Mouse (Mus musculus): ENCODE measurements at regions not wholly inside any gene's neighbourhood (a gene's known extent, or its start where the extent isn't known, plus 50 kb on each side); places are given as distances from the start of the nearest gene placed in this dataset.
A peak's percentile ranks its signal among the peaks of the same experiment; 100 is the strongest.

DNA sequence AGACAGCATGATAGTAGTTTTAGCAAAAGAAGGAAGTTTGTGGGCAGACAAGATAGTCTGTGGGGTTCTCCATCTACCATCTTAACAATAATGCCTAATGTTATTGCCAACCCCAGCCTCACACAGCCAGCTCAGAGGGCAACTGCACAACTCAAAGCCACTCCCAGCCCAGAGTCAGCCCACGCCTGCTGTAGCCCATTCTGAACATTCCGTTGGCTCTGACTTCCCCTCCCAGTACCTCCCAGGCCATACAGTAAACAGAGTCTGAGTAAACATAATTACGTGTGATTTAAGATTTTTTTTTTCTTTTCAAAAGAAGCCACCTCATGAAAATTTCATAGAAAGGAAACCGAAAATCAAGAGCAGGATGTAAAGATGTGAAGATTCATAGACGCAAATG lies 222.3 kb upstream of the Jarid2 start:
- no peak for DNase-seq
- intact Hi-C loops (cut with DNase I), result no loop called here

DNA sequence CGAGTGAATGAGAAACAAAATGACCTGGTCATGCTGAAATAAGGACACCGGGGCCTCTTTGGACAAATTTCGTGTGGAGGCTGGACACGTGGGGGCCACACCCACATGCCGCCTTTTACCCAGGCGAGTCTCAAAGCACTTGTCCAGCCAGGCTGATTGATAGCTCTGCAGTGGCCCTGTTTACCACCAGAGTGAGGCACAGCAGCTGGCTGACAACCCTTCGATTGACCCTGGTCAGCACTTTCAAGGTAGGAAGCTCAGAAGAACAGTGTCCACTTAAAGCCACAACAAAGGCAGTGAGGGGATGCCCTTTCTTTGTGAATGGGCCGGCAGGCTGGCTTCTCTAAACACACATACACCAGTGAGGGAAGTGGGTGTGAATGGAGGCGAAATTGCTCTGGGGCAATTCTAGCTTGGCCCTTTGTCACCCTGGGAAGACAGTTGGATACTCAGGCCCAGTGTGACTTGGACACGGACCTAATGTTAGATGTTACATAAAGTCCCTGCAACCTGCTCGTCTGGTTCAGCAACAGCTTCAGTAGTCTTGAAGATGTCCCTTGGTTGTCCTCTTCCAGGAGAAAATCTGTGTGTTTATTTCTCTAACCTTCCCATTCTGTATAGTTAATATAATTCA lies 219.6 kb upstream of the Jarid2 start:
- intact Hi-C loops (cut with DNase I), result no loop called here
- DNase-seq, result no peak

DNA sequence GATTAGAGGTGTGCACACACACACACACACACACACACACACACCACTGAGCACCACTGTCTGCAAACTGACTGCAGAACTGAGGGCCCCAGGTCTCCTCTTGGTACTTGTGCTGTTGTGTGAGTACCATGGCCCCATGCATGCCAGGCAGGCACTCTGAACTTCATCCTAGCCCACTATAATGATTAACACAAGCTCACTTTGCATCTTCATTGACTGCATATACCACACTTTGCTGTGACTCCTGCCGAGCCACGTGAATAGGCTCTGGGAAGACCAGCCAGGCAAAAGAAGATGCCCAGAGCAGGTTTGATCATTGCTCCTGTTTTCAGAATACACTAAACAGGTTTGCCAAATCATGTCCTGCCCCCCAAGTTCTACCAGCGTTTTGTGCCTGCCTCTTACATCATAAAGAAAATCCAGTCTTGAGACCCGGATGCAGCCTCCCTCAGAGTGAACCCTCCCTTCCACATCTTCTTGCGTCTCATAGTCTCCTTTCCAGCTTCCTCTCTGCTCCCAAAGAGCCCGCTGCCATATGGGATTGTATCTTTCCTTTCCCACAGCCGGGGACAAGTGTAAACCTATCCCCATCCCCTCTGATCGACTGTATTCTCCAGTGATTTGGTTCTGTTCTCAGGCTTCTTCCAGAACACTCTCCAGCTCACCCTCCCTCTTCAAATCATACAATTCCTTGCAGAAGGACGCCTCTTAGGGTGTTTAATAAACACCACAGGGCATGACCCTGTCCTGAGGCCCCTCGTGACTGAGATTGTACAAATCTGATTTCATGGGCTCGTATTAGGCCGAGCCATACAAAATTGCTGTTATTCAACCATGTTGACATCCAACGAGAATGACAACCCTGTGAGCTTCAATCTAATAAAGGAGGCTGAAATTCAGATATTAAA lies 215.6 kb upstream of the Jarid2 start:
- DNase-seq, result no peak
- intact Hi-C loops (cut with DNase I), result no loop called here

DNA sequence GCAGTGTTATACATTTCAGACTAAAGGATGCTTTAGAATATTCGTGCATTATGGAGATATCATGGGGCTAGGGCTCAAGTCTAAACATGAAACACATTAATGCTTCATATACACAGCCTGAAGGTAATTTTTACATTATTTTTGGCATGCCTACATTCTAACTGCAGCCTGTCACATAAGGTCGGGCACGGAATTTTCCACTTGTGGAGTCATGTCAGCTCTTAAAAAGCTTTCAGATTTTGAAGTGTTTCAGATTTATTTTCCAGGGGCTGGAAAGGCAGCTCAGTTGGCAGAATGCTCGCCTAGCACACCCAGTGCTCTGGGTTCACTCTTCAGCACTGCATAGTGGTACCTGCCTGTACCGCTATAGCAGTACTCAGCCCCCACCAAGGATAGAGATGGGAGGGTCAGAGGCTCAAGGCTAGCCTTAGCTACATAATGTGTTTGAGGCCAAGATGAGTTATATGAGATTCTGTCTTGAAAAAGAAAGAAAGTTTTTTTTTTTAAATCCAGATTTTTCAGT lies 214.6 kb upstream of the Jarid2 start:
- intact Hi-C loops (cut with DNase I), result no loop called here

DNA sequence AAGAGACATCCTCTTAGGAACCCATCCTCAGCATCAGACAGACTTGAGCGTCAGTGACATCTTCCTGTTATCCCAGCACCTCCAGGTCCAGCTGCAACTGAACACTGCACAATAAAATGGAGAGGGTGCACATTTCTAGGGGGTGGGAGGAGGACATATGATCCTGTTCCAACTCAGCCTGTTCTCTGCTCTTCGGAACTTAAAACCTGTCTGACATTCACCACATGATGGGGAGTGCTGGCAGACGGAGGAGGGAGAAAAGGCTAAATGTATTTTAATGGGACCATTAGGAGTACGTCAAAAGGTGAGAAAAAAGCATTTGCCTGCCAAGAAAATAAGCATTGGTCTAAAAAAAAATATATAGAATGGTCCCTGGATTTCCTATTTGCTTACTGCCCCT lies 212.4 kb upstream of the Jarid2 start:
- intact Hi-C loops (cut with DNase I), result no loop called here
- no peak for DNase-seq

More for the DNA sequence above, 214.6 kb upstream of the Jarid2 start:
- no peak for DNase-seq

DNA sequence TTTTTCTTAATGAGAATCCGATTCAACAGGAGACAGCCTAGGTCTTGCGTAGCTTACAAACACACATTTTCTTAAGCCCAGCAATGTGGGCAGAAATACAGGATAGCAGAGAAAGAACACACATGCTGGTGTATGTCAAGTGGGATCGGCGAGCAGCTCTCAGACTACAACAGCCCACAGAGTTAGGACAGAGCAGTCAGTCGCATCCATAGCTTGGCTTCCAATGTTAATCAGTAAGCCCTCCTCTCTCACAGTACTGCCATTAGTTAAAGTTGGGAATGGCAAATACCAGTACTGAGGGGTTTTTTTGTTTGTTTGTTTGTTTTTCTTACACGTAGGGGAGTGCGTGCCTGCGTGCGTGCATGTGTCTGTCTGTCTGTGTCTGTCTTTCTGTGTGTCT lies 212.0 kb upstream of the Jarid2 start:
- DNase-seq, result no peak

DNA sequence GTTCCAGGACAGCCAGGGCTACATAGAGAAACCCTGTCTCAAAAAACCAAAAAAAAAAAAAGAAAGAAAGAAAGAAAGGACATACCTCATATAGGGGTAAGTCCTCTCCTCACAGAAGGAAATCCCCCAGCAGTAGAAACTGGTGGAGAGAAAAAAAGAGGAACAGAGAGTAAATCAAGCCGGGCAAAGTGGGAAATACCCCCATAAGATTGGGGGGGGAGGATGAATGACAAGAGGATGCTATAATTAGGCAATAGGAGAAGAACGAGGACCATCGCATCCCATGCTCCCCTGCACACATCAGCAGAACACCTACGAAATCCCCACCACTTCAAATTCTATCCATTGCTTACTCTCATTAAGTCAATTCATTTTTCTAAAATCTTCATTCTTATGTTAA lies 211.1 kb upstream of the Jarid2 start:
- intact Hi-C loops (cut with DNase I), result no loop called here
- no peak for DNase-seq

More for the DNA sequence above, 212.0 kb upstream of the Jarid2 start:
- intact Hi-C loops (cut with DNase I), result no loop called here

DNA sequence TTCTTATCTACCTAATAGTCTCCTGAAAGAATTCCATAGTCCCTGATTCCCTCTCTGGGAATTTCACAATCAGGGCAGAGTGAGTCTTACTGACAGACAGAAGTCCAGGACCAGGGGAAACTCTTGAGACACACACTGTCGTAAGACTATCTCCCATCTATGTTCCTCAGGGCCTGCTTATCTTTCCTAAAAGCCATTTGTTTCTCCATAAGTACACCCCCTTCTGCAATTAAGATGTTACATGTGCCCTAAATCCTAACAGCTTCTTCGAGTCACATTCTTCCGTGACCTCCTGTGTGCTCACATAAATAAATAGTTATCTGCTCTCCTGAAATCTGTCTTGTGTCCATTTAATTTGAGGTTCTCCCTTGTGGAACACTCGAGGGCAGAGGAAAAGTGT lies 205.8 kb upstream of the Jarid2 start:
- intact Hi-C loops (cut with DNase I), result no loop called here

DNA sequence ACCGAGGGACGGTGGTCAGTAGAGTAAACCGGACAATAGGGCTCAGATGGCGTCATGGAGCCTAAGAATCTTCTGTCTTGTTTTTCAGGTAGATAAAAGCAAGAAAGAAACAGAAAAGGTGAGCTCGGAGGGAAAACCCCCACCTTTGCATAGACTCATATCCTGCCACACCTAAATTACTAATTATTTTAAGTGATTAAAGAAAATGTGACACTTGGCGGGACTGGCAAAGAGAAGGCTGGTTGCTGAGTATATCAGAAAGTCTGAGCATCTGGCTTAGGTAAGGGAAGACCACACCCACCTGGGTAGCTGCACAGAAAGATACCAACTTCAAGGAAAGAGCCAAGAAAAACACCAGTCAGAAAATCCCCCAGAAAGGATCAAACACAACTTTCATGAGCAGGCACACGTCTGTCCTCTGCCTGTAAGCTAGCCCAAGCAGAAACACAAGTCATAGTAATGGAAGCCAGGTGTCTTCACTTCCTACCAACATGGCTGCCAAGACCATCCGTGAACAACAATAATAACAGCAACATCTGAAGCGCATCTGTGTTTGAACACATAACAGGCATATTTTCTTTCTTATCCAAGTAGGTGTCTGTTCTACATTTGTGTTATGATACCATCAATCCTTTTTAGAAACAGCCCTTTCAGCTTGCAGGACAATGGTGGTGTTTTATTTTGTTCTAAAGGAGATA lies 198.3 kb upstream of the Jarid2 start:
- intact Hi-C loops (cut with DNase I), result no loop called here
- DNase-seq, result no peak

More for the DNA sequence above, 205.8 kb upstream of the Jarid2 start:
- no peak for DNase-seq

DNA sequence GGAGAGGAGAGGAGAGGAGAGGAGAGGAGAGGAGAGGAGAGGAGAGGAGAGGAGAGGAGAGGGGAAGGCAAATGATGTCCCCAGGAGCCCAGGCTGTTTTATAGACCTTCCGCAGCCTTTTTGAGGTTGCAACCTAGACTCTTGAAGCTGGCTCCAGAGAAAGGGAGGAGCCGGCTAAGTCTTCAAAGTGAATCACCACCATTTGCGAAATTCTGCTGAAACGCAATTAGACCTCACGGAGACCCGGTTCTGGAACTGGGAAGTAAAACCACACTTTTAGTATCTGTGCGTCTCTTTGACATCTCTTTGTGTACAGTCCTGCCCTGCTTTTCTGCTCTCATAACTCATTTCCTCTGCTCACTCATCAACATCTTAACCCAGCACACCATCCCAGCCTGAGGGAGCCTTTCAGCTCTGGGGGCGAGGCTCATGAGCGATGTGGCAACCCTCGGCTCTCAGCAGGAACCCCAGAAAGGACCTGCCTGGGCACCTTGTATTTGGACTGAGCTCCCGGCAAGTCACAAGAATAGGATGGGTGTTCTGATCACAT lies 196.6 kb upstream of the Jarid2 start:
- DNase-seq, result no peak
- intact Hi-C loops (cut with DNase I), result no loop called here

DNA sequence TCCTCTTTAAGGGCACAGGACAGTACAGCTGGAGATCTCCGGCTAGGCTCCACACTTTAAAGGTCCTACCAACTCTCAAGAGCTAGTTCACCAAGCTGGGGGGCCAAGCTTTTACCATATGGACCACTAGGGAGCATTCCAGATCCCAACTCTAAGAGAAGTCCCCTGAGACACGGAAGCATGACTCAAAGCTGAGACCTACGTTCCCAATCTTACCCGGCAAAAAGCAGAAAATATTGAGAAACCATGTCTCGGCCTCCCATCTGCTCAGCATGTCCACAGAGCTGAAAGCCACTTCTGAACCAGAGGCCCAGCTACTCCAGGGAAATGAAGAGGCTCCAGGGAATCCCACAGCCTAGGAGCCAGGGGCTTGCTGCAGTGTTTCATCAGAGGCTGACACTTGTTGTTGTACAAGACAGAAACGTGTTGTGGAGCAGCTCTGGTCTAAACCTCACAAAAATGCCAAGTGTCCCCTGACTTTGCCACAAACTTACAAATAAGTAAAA lies 194.6 kb upstream of the Jarid2 start:
- peak in 1 of 2 experiments; percentile 26 for DNase-seq
- intact Hi-C loops (cut with DNase I), result no loop called here

DNA sequence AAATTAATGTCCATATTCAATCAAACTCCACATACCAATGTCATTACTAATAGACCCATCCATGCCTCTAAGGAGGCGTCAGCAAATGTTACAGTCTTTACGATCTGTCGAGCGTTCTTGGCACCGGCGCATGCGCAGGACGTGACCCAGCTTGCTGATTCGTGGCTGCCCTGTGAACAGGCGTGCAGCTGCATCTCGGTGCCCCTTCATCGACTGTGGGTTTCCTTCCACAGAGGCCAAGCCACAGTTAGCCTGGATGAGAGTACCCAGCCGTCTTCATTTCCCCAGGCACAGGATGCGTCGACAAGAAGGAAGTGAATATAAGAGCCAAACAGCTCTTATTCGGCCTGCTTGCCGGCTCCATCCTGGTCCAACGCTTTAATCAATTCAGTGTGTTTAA lies 193.8 kb upstream of the Jarid2 start:
- peak in 1 of 2 experiments; percentile 14 for DNase-seq
- intact Hi-C loops (cut with DNase I), result no loop called here

DNA sequence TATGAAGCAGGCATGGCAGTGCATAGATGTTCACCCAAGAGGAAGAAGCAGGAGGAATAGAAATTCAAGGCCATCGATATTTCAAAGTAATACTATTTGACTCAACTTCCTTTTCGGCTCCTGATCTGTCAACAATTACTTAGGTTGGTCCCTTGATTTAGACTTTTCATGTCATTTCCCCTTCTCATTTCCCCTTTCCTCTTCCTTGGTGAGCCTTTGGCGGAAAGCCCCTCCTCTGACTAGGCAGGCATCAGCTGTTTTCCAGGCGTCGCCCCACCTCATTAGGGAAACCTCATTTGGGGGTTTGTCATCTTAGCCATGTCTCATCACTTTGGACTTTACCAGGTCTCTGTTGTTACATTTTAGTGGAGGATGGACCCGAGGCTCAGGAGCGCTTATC lies 191.0 kb upstream of the Jarid2 start:
- intact Hi-C loops (cut with DNase I), result no loop called here
- DNase-seq, result no peak

DNA sequence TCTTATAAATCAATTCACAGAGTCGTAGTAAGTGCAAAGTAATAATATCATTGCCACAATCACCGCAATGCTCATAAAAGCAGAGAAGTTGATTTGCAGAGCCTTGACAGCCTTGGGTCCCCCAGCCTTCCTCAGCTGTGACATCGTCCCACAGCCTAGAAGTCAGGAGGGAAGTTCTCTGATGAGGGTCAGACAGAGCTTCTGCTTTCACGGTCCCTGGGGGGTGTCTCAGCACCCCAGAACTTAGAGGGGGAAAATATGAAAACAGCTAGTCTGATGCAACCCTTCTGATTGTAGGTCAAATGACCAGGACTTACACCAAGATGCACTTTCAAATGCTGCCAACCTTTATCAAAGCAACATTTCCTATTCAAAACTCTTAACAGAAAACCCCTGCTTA lies 188.9 kb upstream of the Jarid2 start:
- intact Hi-C loops (cut with DNase I), result no loop called here
- DNase-seq, result no peak

DNA sequence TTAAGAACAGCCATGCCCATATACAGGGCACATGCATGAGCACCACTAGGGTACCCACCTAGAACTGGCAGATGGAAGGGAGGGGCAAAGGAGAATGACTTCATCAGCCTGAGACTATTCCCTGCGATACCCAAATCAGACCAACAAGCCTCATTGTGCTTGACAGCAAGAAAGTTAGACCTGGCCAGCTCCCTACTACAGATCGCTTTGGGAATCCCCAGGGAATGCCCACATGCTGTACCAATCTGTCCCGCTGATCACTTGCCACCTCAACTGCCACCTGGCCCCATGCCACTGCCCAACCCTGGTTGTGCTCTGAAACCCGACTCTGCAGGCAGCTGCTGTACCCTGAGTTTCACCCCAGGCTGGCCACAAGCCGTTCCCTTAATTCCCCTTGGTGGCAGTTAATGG lies 188.0 kb upstream of the Jarid2 start:
- DNase-seq, result peak; percentile 39 to 43
- intact Hi-C loops (cut with DNase I), result no loop called here

DNA sequence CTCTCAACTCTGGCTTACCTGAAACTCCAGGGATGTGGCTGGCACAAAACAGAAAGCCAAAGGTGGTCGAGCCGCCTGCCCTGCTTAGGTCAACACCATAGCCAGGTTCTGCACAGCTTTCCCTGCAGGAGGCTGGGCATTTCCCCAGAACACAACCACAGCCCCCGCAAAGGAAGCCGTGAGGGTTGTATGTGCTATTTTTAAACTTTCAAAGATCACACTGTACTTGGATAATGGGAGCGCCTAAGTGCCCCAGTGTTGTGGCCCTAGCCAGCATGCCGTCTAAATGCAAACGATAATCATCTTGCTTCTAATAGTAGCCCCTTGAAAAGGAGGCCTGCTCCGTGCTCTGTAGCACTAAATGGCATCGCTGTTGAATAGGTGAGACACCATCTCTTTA lies 184.5 kb upstream of the Jarid2 start:
- peak in 1 of 2 experiments; percentile 27 for DNase-seq
- intact Hi-C loops (cut with DNase I), result no loop called here

DNA sequence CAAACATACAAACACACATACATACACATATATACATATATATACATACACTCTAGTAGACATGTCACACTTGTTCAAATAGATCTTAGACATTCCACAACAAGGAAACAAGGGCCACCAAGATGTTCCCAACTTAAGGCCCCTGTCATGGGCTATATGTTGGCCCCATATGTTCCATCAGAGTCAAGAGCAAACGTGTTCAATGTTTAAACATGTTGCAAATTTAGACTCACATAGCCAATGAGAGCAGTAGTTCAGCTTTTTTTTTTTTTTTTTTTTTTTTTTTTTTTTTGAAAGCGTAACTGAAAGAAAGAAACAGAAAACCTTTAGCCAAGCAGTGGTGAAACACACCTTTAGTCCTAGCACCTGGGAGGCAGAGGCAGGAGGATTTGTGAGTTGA lies 183.0 kb upstream of the Jarid2 start:
- intact Hi-C loops (cut with DNase I), result no loop called here

DNA sequence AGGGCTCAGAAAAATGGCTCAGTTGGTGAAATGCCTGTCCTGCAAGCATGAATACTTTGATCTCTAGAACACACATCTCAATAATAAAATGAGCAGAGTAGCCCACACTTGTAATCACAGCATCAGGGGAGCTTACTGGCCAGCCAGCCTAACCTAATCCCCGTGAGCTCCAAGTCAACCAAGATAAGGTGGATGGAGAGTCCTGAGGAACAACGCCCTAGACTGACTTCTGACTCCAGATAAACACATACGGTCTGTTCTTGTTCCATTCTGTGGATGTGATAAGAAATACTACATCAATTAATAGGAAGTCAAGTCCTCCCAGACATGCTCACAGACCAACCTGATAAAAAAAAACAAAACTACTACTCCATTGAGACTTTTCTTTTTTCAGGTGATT lies 180.4 kb upstream of the Jarid2 start:
- intact Hi-C loops (cut with DNase I), result no loop called here
- DNase-seq, result no peak

More for the DNA sequence above, 183.0 kb upstream of the Jarid2 start:
- DNase-seq, result no peak

DNA sequence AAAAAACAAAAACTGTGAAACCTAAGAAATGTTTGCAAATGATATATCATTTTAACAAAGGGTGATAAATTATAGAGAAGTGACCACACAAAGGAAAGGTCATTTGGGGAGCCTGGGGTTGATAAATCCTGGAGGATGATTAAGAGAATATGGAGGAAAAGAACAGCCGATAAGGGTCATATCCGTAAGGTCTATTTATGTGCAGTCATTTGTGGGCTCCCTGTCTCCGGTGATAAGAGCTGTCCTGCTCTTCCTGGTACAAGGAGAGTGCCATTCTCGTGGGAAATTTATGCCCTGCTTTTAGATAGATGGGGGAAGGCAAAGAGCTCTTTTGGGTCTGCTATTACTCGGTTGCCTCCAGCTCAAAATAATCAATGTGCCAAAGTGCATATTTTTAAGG lies 175.9 kb upstream of the Jarid2 start:
- DNase-seq, result no peak
- intact Hi-C loops (cut with DNase I), result no loop called here

DNA sequence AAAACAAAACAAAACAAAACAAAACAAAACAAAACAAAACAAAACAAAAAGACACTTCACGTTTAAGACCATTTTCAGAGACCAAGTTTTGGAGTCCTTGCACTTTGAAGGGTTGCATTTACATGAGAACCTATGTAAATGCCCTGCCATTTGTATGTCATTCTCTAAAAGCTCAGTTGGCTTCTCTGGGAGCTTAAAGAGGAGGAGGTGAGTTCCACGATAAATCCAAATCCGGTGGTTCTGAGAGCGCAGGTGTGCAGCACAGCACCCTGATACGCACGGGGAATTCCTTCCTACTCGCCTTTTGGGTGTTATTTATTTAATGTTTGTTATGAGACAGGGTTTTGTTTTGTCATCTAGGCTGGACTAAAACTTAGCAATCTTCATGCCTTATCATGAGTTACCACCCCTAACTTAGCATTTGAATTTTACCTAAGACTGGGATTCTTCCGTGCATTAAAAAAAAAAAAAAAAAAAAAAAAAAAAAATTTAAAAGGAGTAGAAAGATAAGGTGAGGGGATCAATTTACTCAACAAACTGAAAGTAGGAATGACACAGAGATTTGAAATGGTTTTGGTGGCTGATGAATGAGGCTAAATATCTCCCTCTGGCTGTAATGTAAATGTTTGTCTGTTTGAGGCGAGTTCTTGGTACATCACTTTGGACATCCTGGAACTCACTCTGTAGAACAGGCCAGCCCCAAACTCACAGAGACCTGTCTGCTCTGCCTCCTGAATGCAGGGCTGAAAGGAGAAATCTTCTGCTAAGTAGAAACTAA lies 174.4 kb upstream of the Jarid2 start:
- DNase-seq, result no peak
- intact Hi-C loops (cut with DNase I), result no loop called here

All from heart, postnatal 36 days (tissue).